18 mouse cellular contexts compared by ENCODE assay signal in the genomic region with DNA sequence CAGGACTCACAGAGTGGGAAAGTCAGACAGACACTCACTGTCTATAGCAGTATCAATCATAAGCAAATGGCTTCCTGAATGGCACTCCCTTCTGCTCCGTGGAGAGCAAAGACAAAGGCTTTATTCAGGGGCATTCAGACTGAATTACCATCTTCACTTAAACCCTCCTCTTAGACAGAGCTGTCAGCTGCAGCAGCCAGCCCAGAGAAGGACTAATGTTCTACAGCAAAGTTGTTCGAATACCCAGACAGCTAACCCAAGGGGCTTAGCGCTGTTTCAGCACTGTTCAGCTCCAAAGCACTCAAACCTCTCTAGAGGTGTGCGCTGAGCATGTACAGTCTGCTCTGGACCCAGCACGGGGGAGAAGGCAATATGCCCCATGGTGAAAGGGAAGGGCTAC. TPM values are rescaled to one million over a fixed set of nuclear protein-coding genes. Genes with fewer than 3 reads are reported as not detected.
DNase-seq lines count a peak whose midpoint lies in the region; ATAC-seq and TF ChIP-seq lines count a peak whose summit lies in the region.
"Had no signal": no experiment of that assay in that cellular context is flagged by ENCODE, and none has a peak within 500 bp of the region (broad histone marks: within the 10 kb centered on the region; RNA-seq: fewer than 3 reads in every experiment).

No protein-coding gene starts in this region.

- H3K9ac ChIP-seq in forebrain, embryonic 11.5 days (ENCODE audit: low read length), result no peak overlapping the region
- no peak overlapping the region for H3K9ac ChIP-seq in forebrain, embryonic 12.5 days
- no peak overlapping the region for H3K9ac ChIP-seq in hindbrain, embryonic 16.5 days (ENCODE audit: low read depth, low read length)
- H3K9ac ChIP-seq: intestine, embryonic 15.5 days; liver, postnatal 0 days had no signal

- no peaks in the 10 kb centered on the region for H3K36me3 ChIP-seq in forebrain, embryonic 10.5 days (replicated peaks)
- H3K36me3 ChIP-seq in forebrain, embryonic 11.5 days (ENCODE audit: control insufficient read depth, insufficient read depth, low read length), result no peaks in the 10 kb centered on the region
- H3K36me3 ChIP-seq in E14TG2a.4 (ENCODE audit: insufficient read depth, low read length), result 0 out of 2 replicates have a peak, but pooled peaks cover 5% of the 10 kb centered on the region
- no peaks in the 10 kb centered on the region for H3K36me3 ChIP-seq in forebrain, embryonic 12.5 days (replicated peaks)
- H3K36me3 ChIP-seq in hindbrain, embryonic 16.5 days (ENCODE audit: control insufficient read depth, insufficient read depth, low read length), result no peaks in the 10 kb centered on the region
- H3K36me3 ChIP-seq: intestine, embryonic 15.5 days had no signal

- H3K27me3 ChIP-seq in forebrain, embryonic 10.5 days (ENCODE audit: poor library complexity, severe bottlenecking), result no peaks in the 10 kb centered on the region
- no peaks in the 10 kb centered on the region for H3K27me3 ChIP-seq in forebrain, embryonic 11.5 days (ENCODE audit: control insufficient read depth, insufficient read depth, low read length)
- no peaks in the 10 kb centered on the region for H3K27me3 ChIP-seq in E14TG2a.4 (ENCODE audit: insufficient read depth, low read length)
- no peaks in the 10 kb centered on the region for H3K27me3 ChIP-seq in forebrain, embryonic 12.5 days
- H3K27me3 ChIP-seq in hindbrain, embryonic 16.5 days (replicated peaks; ENCODE audit: control insufficient read depth, insufficient read depth, low read length), result no peaks in the 10 kb centered on the region
- H3K27me3 ChIP-seq: intestine, embryonic 15.5 days had no signal

- H3K4me1 ChIP-seq in forebrain, embryonic 10.5 days, result peaks cover 75% of the 10 kb centered on the region
- peaks cover 15% of the 10 kb centered on the region; the same call in 1 of the 2 replicates for H3K4me1 ChIP-seq in forebrain, embryonic 11.5 days (replicated peaks; ENCODE audit: control insufficient read depth, insufficient read depth, low read length)
- H3K4me1 ChIP-seq in E14TG2a.4 (replicated peaks; ENCODE audit: low read depth, low read length), result peaks cover 71% of the 10 kb centered on the region
- H3K4me1 ChIP-seq in forebrain, embryonic 12.5 days, result peaks cover 73% of the 10 kb centered on the region
- H3K4me1 ChIP-seq in hindbrain, embryonic 16.5 days (ENCODE audit: control insufficient read depth, insufficient read depth, low read depth, low read length), result peaks cover 13% of the 10 kb centered on the region

- no peaks in the 10 kb centered on the region for H3K9me3 ChIP-seq in forebrain, embryonic 10.5 days
- no peaks in the 10 kb centered on the region for H3K9me3 ChIP-seq in forebrain, embryonic 11.5 days (ENCODE audit: control insufficient read depth, low read length)
- no peaks in the 10 kb centered on the region for H3K9me3 ChIP-seq in E14TG2a.4 (ENCODE audit: low read length)
- H3K9me3 ChIP-seq in forebrain, embryonic 12.5 days, result no peaks in the 10 kb centered on the region
- no peaks in the 10 kb centered on the region for H3K9me3 ChIP-seq in hindbrain, embryonic 16.5 days (ENCODE audit: control insufficient read depth, low read length)
- H3K9me3 ChIP-seq: intestine, embryonic 15.5 days had no signal

- no peak overlapping the region for H3K4me2 ChIP-seq in forebrain, embryonic 11.5 days (ENCODE audit: low read depth, low read length, severe bottlenecking)
- no peak overlapping the region for H3K4me2 ChIP-seq in forebrain, embryonic 12.5 days
- no peak overlapping the region for H3K4me2 ChIP-seq in hindbrain, embryonic 16.5 days (ENCODE audit: low read length)
- H3K4me2 ChIP-seq: heart, embryonic 11.5 days; intestine, embryonic 15.5 days had no signal

- DNase-seq in forebrain, embryonic 10.5 days (ENCODE audit: extremely low spot score, low spot score), result no peak
- DNase-seq in forebrain, embryonic 11.5 days (ENCODE audit: low spot score), result no peak
- no peak for DNase-seq in right cerebral cortex, adult 18-20 months
- no peak for DNase-seq in kidney, postnatal 10 days
- DNase-seq: cerebellum, adult 9-10 months; heart, postnatal 36 days; layer of hippocampus, postnatal 36 days; liver; liver, postnatal 0 days; lung, postnatal 36 days; thymus, postnatal 4 days had no signal

- peak overlapping the region; percentile 52 for H3K27ac ChIP-seq in forebrain, embryonic 10.5 days
- no peak overlapping the region for H3K27ac ChIP-seq in forebrain, embryonic 11.5 days (ENCODE audit: low read depth, low read length)
- peak overlapping the region; percentile 21; the same call in 1 of the 2 replicates for H3K27ac ChIP-seq in forebrain, embryonic 12.5 days
- no peak overlapping the region for H3K27ac ChIP-seq in hindbrain, embryonic 16.5 days (ENCODE audit: low read depth, low read length)
- H3K27ac ChIP-seq: intestine, embryonic 15.5 days had no signal

- TF ChIP-seq CTCF in E14TG2a.4 (conservative IDR thresholded peaks at IDR 0.05; ENCODE audit: low read length), result no peak

- no peak for ATAC-seq in forebrain, embryonic 11.5 days (replicated peaks; ENCODE audit: low FRiP score)
- ATAC-seq in forebrain, embryonic 12.5 days (ENCODE audit: low FRiP score), result no peak
- 0 out of 2 replicates have a peak, but pooled peaks have one; percentile 7 for ATAC-seq in hindbrain, embryonic 16.5 days
- ATAC-seq in activated CD4-positive, CD25-positive, alpha-beta regulatory T cell, adult 4 months, result no peak
- ATAC-seq: intestine, embryonic 15.5 days; liver, postnatal 0 days had no signal

- 60% methylated on average over 5 of the region's 5 CpGs for whole genome bisulfite sequencing in forebrain, embryonic 10.5 days
- 57% methylated on average over 5 of the region's 5 CpGs for WGBS in forebrain, embryonic 11.5 days
- 48% methylated on average over 5 of the region's 5 CpGs for WGBS in forebrain, embryonic 12.5 days
- WGBS in hindbrain, embryonic 16.5 days, result 37% methylated on average over 5 of the region's 5 CpGs

- H3K4me3 ChIP-seq in forebrain, embryonic 10.5 days, result no peak overlapping the region
- H3K4me3 ChIP-seq in forebrain, embryonic 11.5 days (ENCODE audit: low read depth, low read length), result no peak overlapping the region
- peak overlapping the region; percentile 20; the same call in 1 of the 2 replicates for H3K4me3 ChIP-seq in E14TG2a.4 (replicated peaks; ENCODE audit: low read length)
- H3K4me3 ChIP-seq in forebrain, embryonic 12.5 days (replicated peaks), result no peak overlapping the region
- H3K4me3 ChIP-seq in hindbrain, embryonic 16.5 days (ENCODE audit: low read length), result no peak overlapping the region
- H3K4me3 ChIP-seq: erythroblast, embryonic 14.5 days; intestine, embryonic 15.5 days had no signal

RNA-seq across cellular contexts. Expression of gene Ankrd6, which starts 32.1 kb away (rescaled TPM):
- 11.9 and 12.4 TPM in 2 replicates for polyA plus RNA-seq in forebrain, embryonic 10.5 days (2016; fragmentation: Nextera tagmentation; extraction: Ambion mirVana)
- polyA plus RNA-seq in forebrain, embryonic 11.5 days (2014; fragmentation: Nextera tagmentation; extraction: Ambion mirVana), result 16.2 and 16.8 TPM in 2 replicates
- polyA plus RNA-seq in forebrain, embryonic 12.5 days (2016; fragmentation: Nextera tagmentation; extraction: Ambion mirVana), result 22.3 and 22.6 TPM in 2 replicates
- 22.2 and 27.1 TPM in 2 replicates for polyA plus RNA-seq in hindbrain, embryonic 16.5 days (2015; fragmentation: Nextera tagmentation; extraction: Ambion mirVana)
- 1 to 10 TPM in 1 of 2 experiments, under 1 TPM in 1; 0.99 to 1.4 TPM for polyA plus RNA-seq in activated CD4-positive, CD25-positive, alpha-beta regulatory T cell, adult 4 months (2017; shearing (Covaris generic))

Comparison
In these comparisons a context has a peak if more than half of its experiments do, and no peak if none do; other contexts are left out.
1. H3K27ac ChIP-seq: peak in forebrain, embryonic 10.5 days (single experiment) and forebrain, embryonic 12.5 days (single experiment); none in forebrain, embryonic 11.5 days (single experiment) and hindbrain, embryonic 16.5 days (single experiment).